Mouse (Mus musculus) liver, embryonic 14.5 days (tissue): ENCODE data around the gene Atxn10.

Experiments
- CTCF ChIP-seq: IDR thresholded peaks from 2 replicates; pipeline ENCODE4 v1.5.1; 2016; ENCODE audit warnings: antibody characterized with exemption, low read depth, control low read depth
- EP300 ChIP-seq: IDR thresholded peaks from 2 replicates; pipeline ENCODE4 v1.6.1; 2016; ENCODE audit warnings: antibody characterized with exemption, low read depth

DNA sequence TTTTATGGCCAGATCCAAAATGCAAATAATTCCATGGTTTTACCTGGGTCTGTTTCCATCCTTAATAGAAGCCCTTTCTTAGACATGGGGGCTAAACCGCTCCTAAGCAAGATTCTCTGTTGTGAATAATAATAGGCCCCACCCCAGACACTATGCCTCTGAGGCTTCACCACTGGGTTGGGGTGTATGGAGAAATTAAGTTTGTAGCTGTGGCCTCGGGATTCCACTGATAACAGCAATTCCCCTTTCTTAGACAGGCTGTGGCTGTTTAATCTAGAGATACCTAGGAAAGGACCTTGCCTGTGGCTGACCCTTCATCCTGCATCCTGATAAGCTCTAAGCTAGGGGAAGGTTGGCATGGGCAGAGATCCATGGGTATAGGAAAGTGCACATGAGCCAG is 78.6 kb downstream of the Atxn10 start:
- TF ChIP-seq CTCF = no peak
- TF ChIP-seq EP300 = no peak
